In genomic region chr7:28417368-28417767, GRCm38 (mm10) we compare ENCODE assay signal across 20 mouse cellular contexts. TPM values are rescaled to one million over a fixed set of nuclear protein-coding genes. Genes with fewer than 3 reads are reported as not detected.
DNase-seq lines count a peak whose midpoint lies in the region; ATAC-seq and TF ChIP-seq lines count a peak whose summit lies in the region.
"Had no signal": no experiment of that assay in that cellular context is flagged by ENCODE, and none has a peak within 500 bp of the region (broad histone marks: within the 10 kb centered on the region; RNA-seq: fewer than 3 reads in every experiment).

No protein-coding gene starts in this region.

- intact Hi-C loops in left cerebral cortex, adult 2 months (cut with DNase I), result no loop called here
- intact Hi-C loops in left cerebral cortex, postnatal 14 days (cut with DNase I), result no loop called here

- H3K4me1 ChIP-seq in forebrain, postnatal 0 days (ENCODE audit: insufficient read depth), result no peaks in the 10 kb centered on the region
- H3K4me1 ChIP-seq in forebrain, embryonic 14.5 days (ENCODE audit: control insufficient read depth, insufficient read depth, low read length), result no peaks in the 10 kb centered on the region
- H3K4me1 ChIP-seq: embryonic facial prominence, embryonic 12.5 days; forebrain, embryonic 10.5 days; midbrain, embryonic 12.5 days had no signal

- no peaks in the 10 kb centered on the region for H3K27me3 ChIP-seq in forebrain, postnatal 0 days (ENCODE audit: insufficient read depth, low read length)
- H3K27me3 ChIP-seq in forebrain, embryonic 14.5 days (replicated peaks; ENCODE audit: control insufficient read depth, insufficient read depth, low read length), result no peaks in the 10 kb centered on the region
- H3K27me3 ChIP-seq: embryonic facial prominence, embryonic 12.5 days; midbrain, embryonic 12.5 days had no signal

- no peak overlapping the region for H3K4me3 ChIP-seq in forebrain, postnatal 0 days (ENCODE audit: low read depth, low read length)
- no peak overlapping the region for H3K4me3 ChIP-seq in forebrain, embryonic 14.5 days (ENCODE audit: low read depth, low read length)
- H3K4me3 ChIP-seq in left cerebral cortex, adult 2 months, result no peak overlapping the region
- H3K4me3 ChIP-seq: embryonic facial prominence, embryonic 12.5 days; forebrain, embryonic 10.5 days; midbrain, embryonic 12.5 days had no signal

- DNase-seq in forebrain, postnatal 0 days, result no peak
- no peak for DNase-seq in forebrain, embryonic 14.5 days (ENCODE audit: low spot score)
- no peak for DNase-seq in left cerebral cortex, adult 2 months (ENCODE audit: extremely low spot score in 1 of 2, low spot score in 2 of 2)
- no peak for DNase-seq in left cerebral cortex, postnatal 14 days (ENCODE audit: low spot score in 2 of 2)
- DNase-seq in 3T3-L1 (ENCODE audit: low read depth, low spot score) (peak; percentile 76), R1 (ENCODE audit: low read depth, low spot score) (peak; percentile 75)
- DNase-seq in layer of hippocampus, adult 11-12 months (ENCODE audit: low spot score), result no peak
- no peak for DNase-seq in thymus, postnatal 36 days
- DNase-seq: adrenal gland, postnatal 10 days; B cell, adult 2 months; cerebellum, postnatal 25 days; heart, adult 18-20 months; heart, postnatal 36 days; kidney, postnatal 25 days; lung, postnatal 36 days; thymus, postnatal 25 days had no signal

- TF ChIP-seq CTCF in forebrain, postnatal 0 days (IDR thresholded peaks at IDR 0.05; ENCODE audit: low read depth), result peak; percentile 34
- TF ChIP-seq CTCF in left cerebral cortex, adult 2 months (IDR thresholded peaks at IDR 0.05), result peak; percentile 27; the same call in 1 of the 2 replicates

- no peak overlapping the region for H3K27ac ChIP-seq in forebrain, postnatal 0 days (ENCODE audit: low read depth, low read length)
- H3K27ac ChIP-seq in forebrain, embryonic 14.5 days (ENCODE audit: low read depth, low read length), result no peak overlapping the region
- H3K27ac ChIP-seq in left cerebral cortex, adult 2 months, result no peak overlapping the region
- H3K27ac ChIP-seq: embryonic facial prominence, embryonic 12.5 days; forebrain, embryonic 10.5 days; midbrain, embryonic 12.5 days had no signal

- no peak overlapping the region for H3K4me2 ChIP-seq in forebrain, postnatal 0 days (ENCODE audit: low read depth)
- no peak overlapping the region for H3K4me2 ChIP-seq in forebrain, embryonic 14.5 days (ENCODE audit: low read length)
- H3K4me2 ChIP-seq: embryonic facial prominence, embryonic 12.5 days; midbrain, embryonic 12.5 days had no signal

- H3K9me3 ChIP-seq in forebrain, postnatal 0 days (ENCODE audit: low read length), result no peaks in the 10 kb centered on the region
- H3K9me3 ChIP-seq in forebrain, embryonic 14.5 days (replicated peaks; ENCODE audit: control insufficient read depth, low read length), result no peaks in the 10 kb centered on the region
- H3K9me3 ChIP-seq: embryonic facial prominence, embryonic 12.5 days; forebrain, embryonic 10.5 days; midbrain, embryonic 12.5 days had no signal

- no peak overlapping the region for H3K9ac ChIP-seq in forebrain, postnatal 0 days
- no peak overlapping the region for H3K9ac ChIP-seq in forebrain, embryonic 14.5 days (ENCODE audit: low read length)
- H3K9ac ChIP-seq: embryonic facial prominence, embryonic 12.5 days; midbrain, embryonic 12.5 days had no signal

- ATAC-seq in forebrain, postnatal 0 days, result no peak
- no peak for ATAC-seq in forebrain, embryonic 14.5 days
- ATAC-seq: inflammation-experienced regulatory T-cells, adult 6 months had no signal

- peaks cover 56% of the 10 kb centered on the region for H3K36me3 ChIP-seq in forebrain, postnatal 0 days (ENCODE audit: insufficient read depth)
- peaks cover 86% of the 10 kb centered on the region for H3K36me3 ChIP-seq in forebrain, embryonic 14.5 days (ENCODE audit: control insufficient read depth, insufficient read depth, low read length)

RNA-seq across cellular contexts. Expression of gene Gmfg, which starts 19.9 kb away (rescaled TPM):
- total RNA-seq in forebrain, postnatal 0 days (2014; rRNA removed), result 2.6 and 3.8 TPM in 2 replicates
- 5.8 and 6.7 TPM in 2 replicates for polyA plus RNA-seq in forebrain, postnatal 0 days (2015; fragmentation: Nextera tagmentation; extraction: Ambion mirVana)
- polyA plus RNA-seq in forebrain, embryonic 14.5 days (2014; fragmentation: Nextera tagmentation; extraction: Ambion mirVana), result 3.3 and 4.9 TPM in 2 replicates
- 1 to 10 TPM; 1.3 to 1.6 TPM for total RNA-seq in left cerebral cortex, adult 2 months (2021)
- 1 to 10 TPM; 2.6 to 3.3 TPM for total RNA-seq in left cerebral cortex, postnatal 14 days (2021)

RNA-seq across cellular contexts. Expression of gene Paf1, which starts 24.6 kb away (rescaled TPM):
- total RNA-seq in forebrain, postnatal 0 days (2014; rRNA removed), result 74.8 and 80.5 TPM in 2 replicates
- 69.4 and 92.7 TPM in 2 replicates for polyA plus RNA-seq in forebrain, postnatal 0 days (2015; fragmentation: Nextera tagmentation; extraction: Ambion mirVana)
- 59.3 and 73.1 TPM in 2 replicates for polyA plus RNA-seq in forebrain, embryonic 14.5 days (2014; fragmentation: Nextera tagmentation; extraction: Ambion mirVana)
- 10 to 100 TPM; 65.7 to 66.8 TPM for total RNA-seq in left cerebral cortex, adult 2 months (2021)
- total RNA-seq in left cerebral cortex, postnatal 14 days (2021), result 10 to 100 TPM; 59.9 to 60.0 TPM

RNA-seq across cellular contexts. Expression of gene Med29, which starts 24.9 kb away (rescaled TPM):
- total RNA-seq in forebrain, postnatal 0 days (2014; rRNA removed), result 32.5 and 35.1 TPM in 2 replicates
- 39.2 and 47.6 TPM in 2 replicates for polyA plus RNA-seq in forebrain, postnatal 0 days (2015; fragmentation: Nextera tagmentation; extraction: Ambion mirVana)
- 42.3 and 52.9 TPM in 2 replicates for polyA plus RNA-seq in forebrain, embryonic 14.5 days (2014; fragmentation: Nextera tagmentation; extraction: Ambion mirVana)
- total RNA-seq in left cerebral cortex, adult 2 months (2021), result 10 to 100 TPM; 18.1 to 18.8 TPM
- 10 to 100 TPM; 18.0 to 19.8 TPM for total RNA-seq in left cerebral cortex, postnatal 14 days (2021)

RNA-seq across cellular contexts. Expression of gene Lrfn1, which starts 34.4 kb away (rescaled TPM):
- total RNA-seq in forebrain, postnatal 0 days (2014; rRNA removed), result 57.7 and 88.3 TPM in 2 replicates
- polyA plus RNA-seq in forebrain, postnatal 0 days (2015; fragmentation: Nextera tagmentation; extraction: Ambion mirVana), result 16.0 and 21.2 TPM in 2 replicates
- polyA plus RNA-seq in forebrain, embryonic 14.5 days (2014; fragmentation: Nextera tagmentation; extraction: Ambion mirVana), result 8.7 and 9.8 TPM in 2 replicates
- 100 to 1,000 TPM in 1 of 2 experiments, 10 to 100 TPM in 1; 96.7 to 105 TPM for total RNA-seq in left cerebral cortex, adult 2 months (2021)
- 10 to 100 TPM; 97.0 to 98.5 TPM for total RNA-seq in left cerebral cortex, postnatal 14 days (2021)

RNA-seq across cellular contexts. Expression of gene Zfp36, which starts 37.3 kb away (rescaled TPM):
- total RNA-seq in forebrain, postnatal 0 days (2014; rRNA removed), result 2.8 and 4.0 TPM in 2 replicates
- 2.3 and 3.8 TPM in 2 replicates for polyA plus RNA-seq in forebrain, postnatal 0 days (2015; fragmentation: Nextera tagmentation; extraction: Ambion mirVana)
- 3.3 and 5.6 TPM in 2 replicates for polyA plus RNA-seq in forebrain, embryonic 14.5 days (2014; fragmentation: Nextera tagmentation; extraction: Ambion mirVana)
- 1 to 10 TPM; 2.3 to 2.8 TPM for total RNA-seq in left cerebral cortex, adult 2 months (2021)
- total RNA-seq in left cerebral cortex, postnatal 14 days (2021), result 1 to 10 TPM; 1.5 to 3.3 TPM

Comparison
In these comparisons a context has a peak if more than half of its experiments do, and no peak if none do; other contexts are left out.
1. DNase-seq: peak in 3T3-L1 (single experiment) and R1 (single experiment); none in forebrain, postnatal 0 days (single experiment), forebrain, embryonic 14.5 days (single experiment), left cerebral cortex, adult 2 months (0 of 2), left cerebral cortex, postnatal 14 days (0 of 2), layer of hippocampus, adult 11-12 months (single experiment) and thymus, postnatal 36 days (0 of 2).